In genomic region chr13:48795711-48796110, GRCm38 (mm10) we compare ENCODE assay signal across 21 mouse cellular contexts.
DNase-seq lines count a peak whose midpoint lies in the region; ATAC-seq lines count a peak whose summit lies in the region.
"Had no signal": no experiment of that assay in that cellular context is flagged by ENCODE, and none has a peak within 500 bp of the region (broad histone marks: within the 10 kb centered on the region; RNA-seq: fewer than 3 reads in every experiment).

No protein-coding gene starts in this region.

- DNase-seq in heart, adult 11 months = peak; percentile 88
- DNase-seq in heart, postnatal 36 days = no peak
- DNase-seq in midbrain, embryonic 11.5 days (ENCODE audit: low spot score, missing footprints) = peak; percentile 66
- DNase-seq in ovary, postnatal 36 days (ENCODE audit: low spot score) = peak; percentile 2
- DNase-seq in ovary, adult 18-20 months (ENCODE audit: low spot score) = no peak
- DNase-seq: adrenal gland, adult 2 months; adrenal gland, adult 8-10 months; adrenal gland, postnatal 10 days; adrenal gland, postnatal 14 days; adrenal gland, postnatal 25 days; adrenal gland, postnatal 36 days; B cell, adult 2 months; cerebellum, adult 11 months; cerebellum, adult 11-12 months; cerebellum, adult 18-20 months had no signal

- WGBS in midbrain, embryonic 11.5 days = 86% methylated on average over 6 of the region's 6 CpGs
- 86% methylated on average over 6 of the region's 6 CpGs for WGBS in midbrain, embryonic 15.5 days

- H3K4me2 ChIP-seq in midbrain, embryonic 11.5 days = no peak overlapping the region
- H3K4me2 ChIP-seq in midbrain, embryonic 15.5 days = no peak overlapping the region

- H3K9ac ChIP-seq in midbrain, embryonic 11.5 days (ENCODE audit: low read length) = no peak overlapping the region
- no peak overlapping the region for H3K9ac ChIP-seq in midbrain, embryonic 15.5 days

- no peaks in the 10 kb centered on the region for H3K36me3 ChIP-seq in midbrain, embryonic 11.5 days (ENCODE audit: control insufficient read depth, insufficient read depth, low read length)
- no peaks in the 10 kb centered on the region for H3K36me3 ChIP-seq in midbrain, embryonic 15.5 days (replicated peaks)

- no peaks in the 10 kb centered on the region for H3K27me3 ChIP-seq in midbrain, embryonic 11.5 days (ENCODE audit: control insufficient read depth, insufficient read depth, low read length)
- H3K27me3 ChIP-seq in midbrain, embryonic 15.5 days (replicated peaks) = no peaks in the 10 kb centered on the region
- H3K27me3 ChIP-seq: CH12.LX, Patski had no signal

- no peak overlapping the region for H3K4me3 ChIP-seq in midbrain, embryonic 11.5 days (ENCODE audit: low read depth, low read length)
- no peak overlapping the region for H3K4me3 ChIP-seq in midbrain, embryonic 15.5 days

- intact Hi-C loops in heart, postnatal 36 days (cut with DNase I) = no loop called here

- H3K4me1 ChIP-seq in midbrain, embryonic 11.5 days (ENCODE audit: control insufficient read depth, insufficient read depth, low read length) = no peaks in the 10 kb centered on the region
- H3K4me1 ChIP-seq in midbrain, embryonic 15.5 days = no peaks in the 10 kb centered on the region

- no peaks in the 10 kb centered on the region for H3K9me3 ChIP-seq in midbrain, embryonic 11.5 days (ENCODE audit: control insufficient read depth, low read length)
- H3K9me3 ChIP-seq in midbrain, embryonic 15.5 days = no peaks in the 10 kb centered on the region
- H3K9me3 ChIP-seq: G1E had no signal

- no peak overlapping the region for H3K27ac ChIP-seq in midbrain, embryonic 11.5 days (ENCODE audit: low read depth, low read length)
- no peak overlapping the region for H3K27ac ChIP-seq in midbrain, embryonic 15.5 days

- ATAC-seq in midbrain, embryonic 11.5 days (ENCODE audit: low FRiP score) = no peak
- ATAC-seq in midbrain, embryonic 15.5 days (replicated peaks) = no peak
- ATAC-seq: activated CD4-positive, CD25-positive, alpha-beta regulatory T cell, adult 4 months; CD4-positive, CD25-positive, alpha-beta regulatory T cell, adult 4 months; Patski had no signal

Comparison
In these comparisons a context has a peak if more than half of its experiments do, and no peak if none do; other contexts are left out.
1. DNase-seq: peak in heart, adult 11 months (single experiment), midbrain, embryonic 11.5 days (single experiment) and ovary, postnatal 36 days (single experiment); none in heart, postnatal 36 days (0 of 2) and ovary, adult 18-20 months (single experiment).